Mouse (Mus musculus): ENCODE measurements around the gene Acer2. TPM values are rescaled to one million over a fixed set of nuclear protein-coding genes. Genes with fewer than 3 reads are reported as not detected.
A peak's percentile ranks its signal among the peaks of the same experiment; 100 is the strongest.

Gene Acer2
- polyA plus RNA-seq, 1 experiment from 2014 or later: 8.1 TPM

- 10% methylated on average over 33 of the region's 33 CpGs for WGBS (ENCODE audit: insufficient replicate concordance)
- Histone ChIP-seq H3K4me2 (peak overlapping the region; percentile 70), H3K27me3 (replicated peaks) (peaks cover 8% of the 10 kb centered on the region; the same call in 1 of the 2 replicates), H3K36me3 (no peaks in the 10 kb centered on the region), H3K4me3 (peak overlapping the region; percentile 55), H3K27ac (no peak overlapping the region), H3K4me1 (peaks cover 4% of the 10 kb centered on the region; the same call in 1 of the 2 replicates), H3K9me3 (replicated peaks) (no peaks in the 10 kb centered on the region), H3K9ac (peak overlapping the region; percentile 58)
- ATAC-seq: peak; percentile 53
These were observed 56.6 kb downstream of the Acer2 start for GRCm38 (mm10) chr4:86930636-86931456.

DNA sequence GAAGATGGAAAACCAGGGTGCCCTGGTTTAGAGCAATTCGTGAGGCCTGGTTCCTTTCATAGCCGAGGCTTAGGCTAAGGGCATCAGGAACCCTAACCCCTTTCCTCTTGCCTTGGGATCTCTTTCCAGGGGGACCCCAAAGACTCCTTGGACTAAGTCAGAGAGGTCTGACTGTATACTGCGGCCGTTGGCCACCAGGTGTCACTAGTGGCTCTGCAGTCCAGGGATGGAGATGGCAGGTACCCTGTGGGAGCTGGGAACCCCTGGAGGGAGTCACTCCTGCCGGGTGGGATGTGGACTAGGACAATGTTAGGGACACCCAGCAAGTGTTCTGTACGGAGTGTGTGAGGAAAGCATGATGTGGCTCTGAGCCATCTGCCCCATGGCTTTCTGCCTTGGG is 58.8 kb downstream of the Acer2 start:
- Histone ChIP-seq H3K9ac (no peak overlapping the region), H3K27ac (no peak overlapping the region), H3K4me3 (no peak overlapping the region), H3K4me2 (no peak overlapping the region), H3K4me1 (peaks cover 4% of the 10 kb centered on the region; the same call in 1 of the 2 replicates), H3K27me3 (replicated peaks) (peaks cover 8% of the 10 kb centered on the region; the same call in 1 of the 2 replicates), H3K36me3 (no peaks in the 10 kb centered on the region), H3K9me3 (replicated peaks) (no peaks in the 10 kb centered on the region)
- ATAC-seq: no peak
- WGBS (ENCODE audit: insufficient replicate concordance): 55% methylated on average over 6 of the region's 6 CpGs

- WGBS (ENCODE audit: insufficient replicate concordance): 75% methylated on average over 9 of the region's 9 CpGs
These were observed 62.0 kb downstream of the Acer2 start for GRCm38 (mm10) chr4:86936217-86936616.

GRCm38 (mm10) chr4:86936706-86937105 is 62.5 kb downstream of the Acer2 start:
- Histone ChIP-seq H3K27ac (no peak overlapping the region), H3K4me2 (no peak overlapping the region), H3K9ac (no peak overlapping the region), H3K9me3 (replicated peaks) (no peaks in the 10 kb centered on the region), H3K4me3 (no peak overlapping the region), H3K27me3 (replicated peaks) (no peaks in the 10 kb centered on the region), H3K36me3 (no peaks in the 10 kb centered on the region), H3K4me1 (no peaks in the 10 kb centered on the region)
- ATAC-seq: no peak
- WGBS (ENCODE audit: insufficient replicate concordance): 38% methylated on average over 3 of the region's 3 CpGs

More at GRCm38 (mm10) chr4:86936217-86936616, 62.0 kb downstream of the Acer2 start:
- H3K4me1 ChIP-seq: peaks cover 1% of the 10 kb centered on the region; the same call in 1 of the 2 replicates
- no peak overlapping the region for H3K9ac ChIP-seq
- no peak overlapping the region for H3K4me3 ChIP-seq
- H3K27ac ChIP-seq: no peak overlapping the region
- H3K36me3 ChIP-seq: no peaks in the 10 kb centered on the region
- no peak overlapping the region for H3K4me2 ChIP-seq
- H3K9me3 ChIP-seq (replicated peaks): no peaks in the 10 kb centered on the region
- ATAC-seq: no peak
- H3K27me3 ChIP-seq (replicated peaks): no peaks in the 10 kb centered on the region

DNA sequence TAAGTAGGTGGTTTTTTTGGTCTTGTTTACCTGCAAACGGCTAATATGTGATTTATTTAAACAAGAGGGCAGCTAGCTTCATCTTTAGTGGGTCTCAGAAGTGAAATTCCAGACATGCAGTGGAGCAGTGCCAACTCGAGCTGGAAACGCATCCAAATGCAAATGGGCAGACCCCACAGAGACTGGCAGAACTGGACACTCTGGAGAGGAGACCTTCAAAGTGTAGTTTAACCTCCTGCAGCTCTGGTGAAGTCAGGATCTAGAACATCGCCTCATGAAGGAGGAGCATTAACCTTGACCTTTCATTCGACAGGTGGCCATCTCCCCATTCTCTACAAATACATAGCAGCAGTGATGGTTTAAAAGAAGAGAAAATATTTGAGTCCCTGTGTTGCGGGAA is 68.5 kb downstream of the Acer2 start:
- WGBS (ENCODE audit: insufficient replicate concordance): 73% methylated on average over 6 of the region's 6 CpGs
- ATAC-seq: no peak
- no peaks in the 10 kb centered on the region for H3K4me1 ChIP-seq
- no peak overlapping the region for H3K27ac ChIP-seq
- H3K4me3 ChIP-seq: no peak overlapping the region
- H3K9me3 ChIP-seq (replicated peaks): no peaks in the 10 kb centered on the region
- no peak overlapping the region for H3K9ac ChIP-seq
- H3K4me2 ChIP-seq: no peak overlapping the region
- no peaks in the 10 kb centered on the region for H3K27me3 ChIP-seq (replicated peaks)
- H3K36me3 ChIP-seq: no peaks in the 10 kb centered on the region

DNA sequence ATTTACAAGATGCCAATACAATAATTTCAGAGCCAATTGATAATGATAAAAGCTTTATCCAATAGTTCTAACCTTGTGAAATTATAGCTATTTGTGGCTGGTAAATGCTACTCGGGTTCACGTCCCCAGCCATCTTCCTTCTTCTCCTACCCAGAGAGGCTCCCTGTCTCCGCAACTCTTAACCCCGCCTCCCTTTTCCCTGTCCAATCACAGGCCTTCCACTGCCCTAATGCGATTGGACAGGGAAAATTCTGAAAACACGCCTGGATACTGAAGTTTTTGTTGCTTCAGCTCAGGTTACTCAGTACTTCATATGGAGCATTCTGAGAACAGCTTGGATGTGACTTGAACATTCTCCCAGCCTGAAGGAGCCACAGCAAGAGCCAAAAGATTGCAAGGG is 69.1 kb downstream of the Acer2 start:
- no peaks in the 10 kb centered on the region for H3K9me3 ChIP-seq (replicated peaks)
- H3K27me3 ChIP-seq (replicated peaks): no peaks in the 10 kb centered on the region
- no peak overlapping the region for H3K27ac ChIP-seq
- no peak overlapping the region for H3K4me2 ChIP-seq
- H3K36me3 ChIP-seq: no peaks in the 10 kb centered on the region
- H3K4me1 ChIP-seq: no peaks in the 10 kb centered on the region
- no peak overlapping the region for H3K4me3 ChIP-seq
- 41% methylated on average over 6 of the region's 6 CpGs for WGBS (ENCODE audit: insufficient replicate concordance)
- ATAC-seq: no peak
- no peak overlapping the region for H3K9ac ChIP-seq

- no peak overlapping the region for H3K9ac ChIP-seq
- no peaks in the 10 kb centered on the region for H3K27me3 ChIP-seq (replicated peaks)
- H3K4me2 ChIP-seq: no peak overlapping the region
- 56% methylated on average over 1 of the region's 1 CpGs for WGBS (ENCODE audit: insufficient replicate concordance)
- H3K27ac ChIP-seq: no peak overlapping the region
- no peaks in the 10 kb centered on the region for H3K9me3 ChIP-seq (replicated peaks)
- H3K4me3 ChIP-seq: no peak overlapping the region
- ATAC-seq: no peak
- H3K36me3 ChIP-seq: no peaks in the 10 kb centered on the region
- H3K4me1 ChIP-seq: no peaks in the 10 kb centered on the region
These were observed 74.6 kb downstream of the Acer2 start for GRCm38 (mm10) chr4:86948794-86949193.

- WGBS (ENCODE audit: insufficient replicate concordance): 53% methylated on average over 5 of the region's 5 CpGs
- Histone ChIP-seq H3K27ac (no peak overlapping the region), H3K4me1 (no peaks in the 10 kb centered on the region), H3K27me3 (replicated peaks) (peaks cover 8% of the 10 kb centered on the region), H3K36me3 (no peaks in the 10 kb centered on the region), H3K4me2 (no peak overlapping the region), H3K9me3 (replicated peaks) (no peaks in the 10 kb centered on the region), H3K4me3 (no peak overlapping the region), H3K9ac (no peak overlapping the region)
- no peak for ATAC-seq
These were observed 79.3 kb downstream of the Acer2 start for GRCm38 (mm10) chr4:86953519-86953918.

GRCm38 (mm10) chr4:86955448-86955847 is 81.3 kb downstream of the Acer2 start:
- Histone ChIP-seq H3K9me3 (replicated peaks) (no peaks in the 10 kb centered on the region), H3K4me1 (no peaks in the 10 kb centered on the region), H3K4me2 (no peak overlapping the region), H3K27ac (no peak overlapping the region), H3K9ac (no peak overlapping the region), H3K36me3 (no peaks in the 10 kb centered on the region), H3K27me3 (replicated peaks) (peaks cover 8% of the 10 kb centered on the region), H3K4me3 (no peak overlapping the region)
- ATAC-seq: no peak
- WGBS (ENCODE audit: insufficient replicate concordance): 41% methylated on average over 4 of the region's 4 CpGs

DNA sequence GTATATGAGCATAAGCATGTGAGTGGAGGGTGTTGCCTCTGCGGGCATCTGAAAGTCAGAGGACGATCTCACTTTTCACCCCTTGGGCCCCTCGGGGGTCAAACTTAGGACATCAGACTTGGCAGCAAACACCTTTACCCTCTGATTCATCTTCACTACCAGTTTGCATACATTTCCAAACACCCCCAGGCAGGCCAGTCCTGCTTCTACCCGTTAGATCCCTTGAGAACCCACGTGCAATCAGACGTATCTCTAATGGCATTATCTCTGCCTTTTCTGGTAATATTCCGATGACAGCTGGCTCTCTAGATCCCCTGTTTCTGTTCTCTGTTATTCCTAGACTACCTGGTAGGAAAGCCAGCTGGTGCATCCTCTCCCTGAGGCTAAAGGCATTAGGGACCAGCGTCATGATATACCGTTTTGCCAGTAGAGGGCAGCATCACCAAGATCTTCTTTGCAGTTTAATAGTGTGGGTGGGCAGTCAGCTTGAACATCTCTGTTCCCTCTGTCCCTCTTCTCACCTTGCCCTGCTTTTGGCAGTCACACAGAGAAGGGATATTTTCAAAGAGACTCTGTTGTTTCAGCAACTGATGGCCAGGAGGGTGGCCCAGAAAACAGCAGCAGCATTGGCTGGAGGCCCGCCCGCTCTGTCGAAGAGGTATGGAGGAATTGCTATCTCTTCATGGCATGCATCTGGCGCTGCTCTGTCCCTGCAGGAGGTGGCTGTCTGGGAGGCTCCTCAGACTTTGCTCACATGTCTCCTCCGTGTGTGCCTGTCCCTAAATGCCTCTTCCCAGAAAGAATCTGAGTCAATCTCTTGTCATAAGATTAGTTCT is 83.6 kb downstream of the Acer2 start:
- ATAC-seq: no peak
- H3K4me3 ChIP-seq: no peak overlapping the region
- no peak overlapping the region for H3K4me2 ChIP-seq
- H3K27me3 ChIP-seq (replicated peaks): peaks cover 8% of the 10 kb centered on the region
- H3K9me3 ChIP-seq (replicated peaks): no peaks in the 10 kb centered on the region
- H3K27ac ChIP-seq: no peak overlapping the region
- H3K9ac ChIP-seq: no peak overlapping the region
- no peaks in the 10 kb centered on the region for H3K36me3 ChIP-seq
- H3K4me1 ChIP-seq: no peaks in the 10 kb centered on the region
- 37% methylated on average over 14 of the region's 14 CpGs for WGBS (ENCODE audit: insufficient replicate concordance)

- 73% methylated on average over 5 of the region's 5 CpGs for WGBS (ENCODE audit: insufficient replicate concordance)
These were observed 103.1 kb downstream of the Acer2 start for GRCm38 (mm10) chr4:86977272-86977671.

More at GRCm38 (mm10) chr4:86977272-86977671, 103.1 kb downstream of the Acer2 start:
- Histone ChIP-seq H3K27ac (no peak overlapping the region), H3K9ac (no peak overlapping the region), H3K9me3 (replicated peaks) (no peaks in the 10 kb centered on the region), H3K36me3 (no peaks in the 10 kb centered on the region), H3K27me3 (replicated peaks) (no peaks in the 10 kb centered on the region), H3K4me1 (no peaks in the 10 kb centered on the region), H3K4me3 (no peak overlapping the region), H3K4me2 (no peak overlapping the region)
- ATAC-seq: no peak

Measured in liver, embryonic 12.5 days (tissue).